Mouse (Mus musculus): ENCODE measurements around the gene Slc35e1. TPM values are rescaled to one million over a fixed set of nuclear protein-coding genes. Genes with fewer than 3 reads are reported as not detected.
A peak's percentile ranks its signal among the peaks of the same experiment; 100 is the strongest.

Slc35e1 gene
- total and polyA plus RNA-seq, 2 experiments from 2014 or later: 6.7 to 35.7 TPM

GRCm38 (mm10) chr8:72495411-72496111 lies 3.1 kb upstream of the Slc35e1 start:
- whole genome bisulfite sequencing: 87% methylated on average over 23 of the region's 23 CpGs
- ATAC-seq (ENCODE audit: insufficient read depth, low read depth): no peak
- Histone ChIP-seq H3K4me1 (ENCODE audit: control insufficient read depth, insufficient read depth) (peaks cover 41% of the 10 kb centered on the region), H3K4me2 (ENCODE audit: low read depth, low read length) (no peak overlapping the region), H3K9ac (replicated peaks; ENCODE audit: low read depth, low read length) (no peak overlapping the region), H3K4me3 (ENCODE audit: low read depth, low read length) (no peak overlapping the region), H3K27me3 (ENCODE audit: control insufficient read depth, insufficient read depth, low read length) (no peaks in the 10 kb centered on the region), H3K9me3 (replicated peaks; ENCODE audit: control insufficient read depth, low read length) (no peaks in the 10 kb centered on the region), H3K27ac (ENCODE audit: low read depth) (no peak overlapping the region), H3K36me3 (replicated peaks; ENCODE audit: control insufficient read depth, insufficient read depth, low read length) (peaks cover 23% of the 10 kb centered on the region)
- TF ChIP-seq CTCF (IDR thresholded peaks at IDR 0.05; ENCODE audit: low read depth) (no peak), EP300 (IDR thresholded peaks at IDR 0.05; ENCODE audit: low read depth) (no peak)
- no peak for DNase-seq (ENCODE audit: low spot score)

- WGBS: 14% methylated on average over 8 of the region's 8 CpGs
- ATAC-seq (ENCODE audit: insufficient read depth, low read depth) (no peak), DNase-seq (ENCODE audit: low spot score) (no peak)
- H3K4me3 ChIP-seq (ENCODE audit: low read depth, low read length): peak overlapping the region; percentile 79
- H3K27ac ChIP-seq (ENCODE audit: low read depth): peak overlapping the region; percentile 83
- H3K9me3 ChIP-seq (replicated peaks; ENCODE audit: control insufficient read depth, low read length): no peaks in the 10 kb centered on the region
- peaks cover 21% of the 10 kb centered on the region for H3K4me1 ChIP-seq (ENCODE audit: control insufficient read depth, insufficient read depth)
- TF ChIP-seq EP300 (IDR thresholded peaks at IDR 0.05; ENCODE audit: low read depth): no peak
- TF ChIP-seq CTCF (IDR thresholded peaks at IDR 0.05; ENCODE audit: low read depth): no peak
- H3K9ac ChIP-seq (replicated peaks; ENCODE audit: low read depth, low read length): peak overlapping the region; percentile 70
- no peaks in the 10 kb centered on the region for H3K27me3 ChIP-seq (ENCODE audit: control insufficient read depth, insufficient read depth, low read length)
- peak overlapping the region; percentile 92 for H3K4me2 ChIP-seq (ENCODE audit: low read depth, low read length)
- peaks cover 26% of the 10 kb centered on the region for H3K36me3 ChIP-seq (replicated peaks; ENCODE audit: control insufficient read depth, insufficient read depth, low read length)
Observed at GRCm38 (mm10) chr8:72493381-72493780, 967 bp upstream of the Slc35e1 start.

- WGBS: 0% methylated on average over 54 of the region's 56 CpGs
- Histone ChIP-seq H3K9ac (replicated peaks; ENCODE audit: low read depth, low read length) (peak overlapping the region; percentile 86), H3K27ac (ENCODE audit: low read depth) (peak overlapping the region; percentile 83), H3K36me3 (replicated peaks; ENCODE audit: control insufficient read depth, insufficient read depth, low read length) (peaks cover 33% of the 10 kb centered on the region), H3K9me3 (replicated peaks; ENCODE audit: control insufficient read depth, low read length) (no peaks in the 10 kb centered on the region), H3K4me2 (ENCODE audit: low read depth, low read length) (peak overlapping the region; percentile 92), H3K27me3 (ENCODE audit: control insufficient read depth, insufficient read depth, low read length) (no peaks in the 10 kb centered on the region), H3K4me1 (ENCODE audit: control insufficient read depth, insufficient read depth) (peaks cover 20% of the 10 kb centered on the region), H3K4me3 (ENCODE audit: low read depth, low read length) (peak overlapping the region; percentile 79)
- DNase-seq (ENCODE audit: low spot score) (peak; percentile 97), ATAC-seq (ENCODE audit: insufficient read depth, low read depth) (peak; percentile 98)
- no peak for TF ChIP-seq CTCF (IDR thresholded peaks at IDR 0.05; ENCODE audit: low read depth)
- no peak; the same call in 1 of the 2 replicates for TF ChIP-seq EP300 (IDR thresholded peaks at IDR 0.05; ENCODE audit: low read depth)
Observed at GRCm38 (mm10) chr8:72492622-72493081, 238 bp upstream of the Slc35e1 start.

- ATAC-seq (ENCODE audit: insufficient read depth, low read depth): no peak
Observed at GRCm38 (mm10) chr8:72491017-72491416, 1.4 kb downstream of the Slc35e1 start.

GRCm38 (mm10) chr8:72487014-72487413 lies 5.4 kb downstream of the Slc35e1 start:
- Histone ChIP-seq H3K27me3 (ENCODE audit: control insufficient read depth, insufficient read depth, low read length) (no peaks in the 10 kb centered on the region), H3K9me3 (replicated peaks; ENCODE audit: control insufficient read depth, low read length) (no peaks in the 10 kb centered on the region), H3K4me2 (ENCODE audit: low read depth, low read length) (no peak overlapping the region), H3K36me3 (replicated peaks; ENCODE audit: control insufficient read depth, insufficient read depth, low read length) (peaks cover 49% of the 10 kb centered on the region), H3K9ac (replicated peaks; ENCODE audit: low read depth, low read length) (no peak overlapping the region), H3K4me3 (ENCODE audit: low read depth, low read length) (no peak overlapping the region), H3K4me1 (ENCODE audit: control insufficient read depth, insufficient read depth) (peaks cover 9% of the 10 kb centered on the region; the same call in 1 of the 2 replicates), H3K27ac (ENCODE audit: low read depth) (no peak overlapping the region)
- no peak for DNase-seq (ENCODE audit: low spot score)
- no peak for ATAC-seq (ENCODE audit: insufficient read depth, low read depth)
- no peak for TF ChIP-seq EP300 (IDR thresholded peaks at IDR 0.05; ENCODE audit: low read depth)
- TF ChIP-seq CTCF (IDR thresholded peaks at IDR 0.05; ENCODE audit: low read depth): no peak

More at GRCm38 (mm10) chr8:72491017-72491416, 1.4 kb downstream of the Slc35e1 start:
- Histone ChIP-seq H3K4me2 (ENCODE audit: low read depth, low read length) (peak overlapping the region; percentile 83; the same call in 1 of the 2 replicates), H3K4me1 (ENCODE audit: control insufficient read depth, insufficient read depth) (peaks cover 20% of the 10 kb centered on the region), H3K4me3 (ENCODE audit: low read depth, low read length) (peak overlapping the region; percentile 79; the same call in 1 of the 2 replicates), H3K36me3 (replicated peaks; ENCODE audit: control insufficient read depth, insufficient read depth, low read length) (peaks cover 37% of the 10 kb centered on the region), H3K9ac (replicated peaks; ENCODE audit: low read depth, low read length) (no peak overlapping the region), H3K27ac (ENCODE audit: low read depth) (no peak overlapping the region), H3K9me3 (replicated peaks; ENCODE audit: control insufficient read depth, low read length) (no peaks in the 10 kb centered on the region), H3K27me3 (ENCODE audit: control insufficient read depth, insufficient read depth, low read length) (no peaks in the 10 kb centered on the region)
- no peak for DNase-seq (ENCODE audit: low spot score)
- no peak for TF ChIP-seq EP300 (IDR thresholded peaks at IDR 0.05; ENCODE audit: low read depth)
- no peak for TF ChIP-seq CTCF (IDR thresholded peaks at IDR 0.05; ENCODE audit: low read depth)
- WGBS: 80% methylated on average over 2 of the region's 2 CpGs
